Mouse (Mus musculus) retina, postnatal 7 days (tissue): ENCODE results near the gene Iqschfp.

Experiments used
- DNase-seq: peaks from one replicate; pipeline ENCODE4 v3.0.0-alpha.2; 2012; ENCODE audit warnings: low read depth, low spot score

The Iqschfp gene

GRCm38 (mm10) chr3:68493586-68494295 is 601.7 kb downstream of the Iqschfp start:
- peak; percentile 43 for DNase-seq

GRCm38 (mm10) chr3:68494296-68495095 is 602.5 kb downstream of the Iqschfp start:
- peak; percentile 23 for DNase-seq

- DNase-seq, result peak; percentile 9
These were observed 603.2 kb downstream of the Iqschfp start for GRCm38 (mm10) chr3:68495096-68495735.

- no peak for DNase-seq
These were observed 603.8 kb downstream of the Iqschfp start for GRCm38 (mm10) chr3:68495736-68496242.

GRCm38 (mm10) chr3:68496513-68496912 is 604.5 kb downstream of the Iqschfp start:
- DNase-seq, result no peak

- no peak for DNase-seq
These were observed 607.6 kb downstream of the Iqschfp start for GRCm38 (mm10) chr3:68499532-68500152.

GRCm38 (mm10) chr3:68504838-68505237 is 612.8 kb downstream of the Iqschfp start:
- no peak for DNase-seq

GRCm38 (mm10) chr3:68506769-68507318 is 614.8 kb downstream of the Iqschfp start:
- DNase-seq, result no peak

GRCm38 (mm10) chr3:68508629-68509028 is 616.6 kb downstream of the Iqschfp start:
- DNase-seq, result no peak

- DNase-seq, result no peak
These were observed 618.8 kb downstream of the Iqschfp start for GRCm38 (mm10) chr3:68510872-68511271.

- no peak for DNase-seq
These were observed 619.7 kb downstream of the Iqschfp start for GRCm38 (mm10) chr3:68511744-68512143.

GRCm38 (mm10) chr3:68512327-68512726 is 620.3 kb downstream of the Iqschfp start:
- DNase-seq, result no peak

- no peak for DNase-seq
These were observed 621.5 kb downstream of the Iqschfp start for GRCm38 (mm10) chr3:68513340-68514119.

- no peak for DNase-seq
These were observed 622.1 kb downstream of the Iqschfp start for GRCm38 (mm10) chr3:68514120-68514497.

- DNase-seq, result no peak
These were observed 622.7 kb downstream of the Iqschfp start for GRCm38 (mm10) chr3:68514717-68515116.

GRCm38 (mm10) chr3:68516393-68517081 is 624.5 kb downstream of the Iqschfp start:
- no peak for DNase-seq

GRCm38 (mm10) chr3:68517236-68517635 is 625.2 kb downstream of the Iqschfp start:
- DNase-seq, result no peak

- no peak for DNase-seq
These were observed 626.0 kb downstream of the Iqschfp start for GRCm38 (mm10) chr3:68518041-68518440.

GRCm38 (mm10) chr3:68518586-68518985 is 626.6 kb downstream of the Iqschfp start:
- DNase-seq, result no peak

- DNase-seq, result no peak
These were observed 633.4 kb downstream of the Iqschfp start for GRCm38 (mm10) chr3:68525361-68525878.
